Mouse (Mus musculus) left cerebral cortex, postnatal 25 days (tissue): ENCODE data around the gene Gm3106. TPM values are rescaled to one million over a fixed set of nuclear protein-coding genes. Genes with fewer than 3 reads are reported as not detected.
"Not testable (repeated sequence)": the region's sequence is repeated elsewhere in the genome, so short reads cannot be mapped to it uniquely, and the experiment has no call there.

Source experiments
- DNase-seq, 2 experiments: peaks; one replicate each; pipeline ENCODE4 v3.0.0; 2022; ENCODE audit warnings: low spot score in 2 of 2, mixed read lengths in 1 of 2
- intact Hi-C: fragments of 180-260 bp; cut with DNase I; formaldehyde crosslinking; loops from one replicate; pipeline ENCODE4 v1.15.1; 2025
- total RNA-seq, 2 experiments: library from RNA; stranded (reverse); gene quantifications; 2 replicates each; pipeline ENCODE4 v1.2.3; 2021

The Gm3106 gene
- total RNA-seq = not detected

GRCm38 (mm10) chr5:94217705-94218104 lies at the start of gene Gm3106:
Gm3106 (plus strand) TSS chr5:94218005.
- intact Hi-C loops, DNase-seq: not testable (repeated sequence)

Other genes with a start within 250 kb of the Gm3106 start
- gene BC061212, start 147.5 kb upstream of the Gm3106 start, total RNA-seq = not detected
- not detected for gene Gm6351, start 141.6 kb upstream of the Gm3106 start, total RNA-seq
- not detected for gene A430089I19Rik, start 88.8 kb downstream of the Gm3106 start, total RNA-seq
- gene Gm6502, start 96.4 kb downstream of the Gm3106 start, total RNA-seq = not detected
- not detected for gene AA792892, start 121.7 kb downstream of the Gm3106 start, total RNA-seq
- gene Gm7682, start 227.8 kb downstream of the Gm3106 start, total RNA-seq = not detected